Mouse (Mus musculus): ENCODE data around the gene Klk11.

The Klk11 gene

GRCm38 (mm10) chr7:43796355-43796754, 22.0 kb downstream of the Klk11 start:
- DNase-seq (ENCODE audit: low spot score in 2 of 2): no peak

GRCm38 (mm10) chr7:43797333-43797769, 22.9 kb downstream of the Klk11 start, which contains the start of gene Klk8:
TSS of gene Klk8 (plus strand) at chr7:43797577.
- no peak for DNase-seq (ENCODE audit: low spot score in 2 of 2)

- DNase-seq (ENCODE audit: low spot score in 2 of 2): no peak
Observed at GRCm38 (mm10) chr7:43797844-43798462, 23.5 kb downstream of the Klk11 start.

- DNase-seq (ENCODE audit: low spot score in 2 of 2): no peak
Observed at GRCm38 (mm10) chr7:43799876-43800275, 25.5 kb downstream of the Klk11 start.

GRCm38 (mm10) chr7:43810994-43811393, 36.6 kb downstream of the Klk11 start, which contains the start of gene Klk7:
TSS of gene Klk7 (plus strand) at chr7:43811294.
- DNase-seq (ENCODE audit: low spot score in 2 of 2): no peak

- no peak for DNase-seq (ENCODE audit: low spot score in 2 of 2)
Observed at GRCm38 (mm10) chr7:43815211-43815610, 40.8 kb downstream of the Klk11 start.

GRCm38 (mm10) chr7:43816746-43817145, 42.3 kb downstream of the Klk11 start:
- DNase-seq (ENCODE audit: low spot score in 2 of 2): no peak

- no peak for DNase-seq (ENCODE audit: low spot score in 2 of 2)
Observed at GRCm38 (mm10) chr7:43821581-43821980, 47.2 kb downstream of the Klk11 start.

GRCm38 (mm10) chr7:43824199-43824598, 49.8 kb downstream of the Klk11 start, which contains the start of gene Klk6:
TSS of gene Klk6 (plus strand) at chr7:43824499.
- DNase-seq (ENCODE audit: low spot score in 2 of 2): no peak

GRCm38 (mm10) chr7:43826056-43826455, 51.7 kb downstream of the Klk11 start:
- DNase-seq (ENCODE audit: low spot score in 2 of 2): no peak

GRCm38 (mm10) chr7:43827706-43828105, 53.3 kb downstream of the Klk11 start:
- no peak for DNase-seq (ENCODE audit: low spot score in 2 of 2)
